Mouse (Mus musculus) brain, embryonic 14.5 days (tissue): ENCODE data around the gene Tulp4.
"Not testable (repeated sequence)": the region's sequence is repeated elsewhere in the genome, so short reads cannot be mapped to it uniquely, and the experiment has no call there.

ENCODE experiments used
- CTCF ChIP-seq: fragments of 200-500 bp; IDR thresholded peaks from 2 replicates; pipeline ENCODE4 v1.5.1; 2012; ENCODE audit warnings: inconsistent platforms, mild to moderate bottlenecking, moderate library complexity, borderline replicate concordance; ENCODE audit not compliant: insufficient read depth, insufficient read length; ENCODE audit errors: extremely low read depth
- POLR2A ChIP-seq: fragments of 200-500 bp; IDR thresholded peaks from 2 replicates; pipeline ENCODE4 v1.6.1; 2012; ENCODE audit warnings: mild to moderate bottlenecking, inconsistent platforms, borderline replicate concordance; ENCODE audit not compliant: poor library complexity, insufficient read depth, insufficient read length, severe bottlenecking; ENCODE audit errors: extremely low read depth

DNA sequence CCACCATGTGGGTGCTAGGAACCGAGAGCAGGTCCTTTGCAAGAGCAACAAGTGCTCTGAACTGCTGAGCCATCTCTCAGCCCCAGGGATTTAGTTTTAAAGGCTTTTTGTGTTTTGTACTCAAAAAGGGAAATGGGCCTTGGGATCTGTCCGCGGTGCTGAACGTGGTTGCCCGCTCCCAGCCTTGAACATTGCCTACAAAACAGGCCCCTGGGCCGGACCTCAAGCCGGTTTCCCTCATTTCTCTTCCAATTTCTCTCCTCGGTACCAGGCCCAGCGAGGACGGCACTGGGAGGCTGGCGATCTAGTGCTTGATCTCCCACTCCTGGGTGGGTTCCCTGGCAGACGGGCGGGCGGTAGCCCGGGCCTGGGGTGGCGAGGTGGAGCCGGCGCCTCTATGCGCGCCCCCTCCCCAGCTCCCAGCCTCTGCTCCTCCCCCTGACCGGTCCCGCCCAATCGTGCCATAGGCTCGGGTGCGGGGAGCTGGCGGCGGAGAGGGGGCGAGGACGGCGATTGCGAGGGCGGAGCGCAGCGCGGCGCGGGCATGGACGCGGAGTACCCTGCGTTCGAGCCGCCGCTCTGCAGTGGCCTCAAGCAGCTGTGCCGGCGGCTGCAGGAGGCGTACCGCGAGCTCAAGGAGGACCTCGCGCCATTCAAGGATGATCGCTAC is 150.3 kb downstream of the Tulp4 start, which contains the start of gene Tmem181a:
- TF ChIP-seq CTCF, POLR2A: not testable (repeated sequence)
